Mouse (Mus musculus) intestine, embryonic 15.5 days (tissue): ENCODE measurements around the gene March10. TPM values are rescaled to one million over a fixed set of nuclear protein-coding genes. Genes with fewer than 3 reads are reported as not detected.
A peak's percentile ranks its signal among the peaks of the same experiment; 100 is the strongest.

Source experiments
- ATAC-seq: fragments of 200-750 bp; cut with Nextera tagmentation; 2 replicates; pipeline ENCODE4 v1.8.0; 2017; ENCODE audit warnings: moderate TSS enrichment, moderate library complexity
- H3K27ac ChIP-seq: fragments of 300-500 bp; sonication (generic); 2 replicates; pipeline ENCODE4 v1.5.1; 2015; ENCODE audit warnings: mild to moderate bottlenecking, inconsistent platforms
- H3K27me3 ChIP-seq: fragments of 300-500 bp; sonication (generic); replicated peaks from 2 replicates; pipeline ENCODE4 v1.6.1; 2015; ENCODE audit warnings: inconsistent platforms
- H3K36me3 ChIP-seq: fragments of 300-500 bp; sonication (generic); 2 replicates; pipeline ENCODE4 v1.6.1; 2015; ENCODE audit warnings: inconsistent platforms
- H3K4me1 ChIP-seq: fragments of 300-500 bp; sonication (generic); replicated peaks from 2 replicates; pipeline ENCODE4 v1.6.1; 2015; ENCODE audit warnings: inconsistent platforms
- H3K4me2 ChIP-seq: fragments of 300-500 bp; sonication (generic); replicated peaks from 2 replicates; pipeline ENCODE4 v1.6.1; 2015; ENCODE audit warnings: mild to moderate bottlenecking, inconsistent platforms
- H3K4me3 ChIP-seq: fragments of 300-500 bp; sonication (generic); replicated peaks from 2 replicates; pipeline ENCODE4 v1.5.1; 2015; ENCODE audit warnings: inconsistent platforms
- H3K9ac ChIP-seq: fragments of 300-500 bp; sonication (generic); 2 replicates; pipeline ENCODE4 v1.6.1; 2015; ENCODE audit warnings: inconsistent platforms
- H3K9me3 ChIP-seq: fragments of 300-500 bp; sonication (generic); 2 replicates; pipeline ENCODE4 v1.6.1; 2016; ENCODE audit warnings: inconsistent platforms
- WGBS: fragments of 180-500 bp; shearing (Covaris S2); methylation state at CpG from one replicate; pipeline ENCODE4 v1.1.7; 2015; 5-methylcytosine and 5-hydroxymethylcytosine counted together
- polyA plus RNA-seq: library from polyadenylated mRNA; unstranded; fragments of >200 nt; fragmentation: Nextera tagmentation; extraction: Ambion mirVana; gene quantifications from 2 replicates; pipeline ENCODE4 v1.2.1, GENCODE M21; 2015

The March10 gene
- polyA plus RNA-seq, 1 experiment from 2014 or later, result not detected

DNA sequence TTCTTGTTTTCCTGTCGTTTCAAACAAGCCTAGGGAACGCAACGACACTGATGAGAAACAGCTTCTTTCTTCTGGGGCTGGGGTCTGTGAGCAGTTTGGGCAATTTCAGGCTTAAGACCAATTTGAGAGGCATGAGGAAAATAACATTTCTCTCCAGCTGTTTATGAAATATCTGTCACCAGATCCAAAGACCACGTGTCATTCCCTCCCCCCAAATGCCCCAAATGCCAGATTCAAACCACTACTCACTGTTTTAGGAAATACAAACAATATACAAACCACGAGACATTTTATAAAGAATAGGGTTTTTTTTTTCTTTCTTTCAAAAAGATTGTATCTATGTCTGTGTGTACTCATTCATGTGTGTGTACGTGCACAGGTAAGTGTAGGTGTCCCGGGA, 17.6 kb downstream of the March10 start:
- H3K9me3 ChIP-seq, result no peaks in the 10 kb centered on the region
- no peaks in the 10 kb centered on the region for H3K36me3 ChIP-seq
- no peak overlapping the region for H3K9ac ChIP-seq
- H3K27me3 ChIP-seq, result no peaks in the 10 kb centered on the region
- H3K4me3 ChIP-seq, result no peak overlapping the region
- H3K4me2 ChIP-seq, result no peak overlapping the region
- WGBS, result 65% methylated on average over 7 of the region's 7 CpGs
- no peak overlapping the region for H3K27ac ChIP-seq
- no peaks in the 10 kb centered on the region; the same call in 1 of the 2 replicates for H3K4me1 ChIP-seq
- no peak for ATAC-seq

- no peaks in the 10 kb centered on the region for H3K9me3 ChIP-seq
- ATAC-seq, result no peak
- H3K27me3 ChIP-seq, result no peaks in the 10 kb centered on the region
- WGBS, result 38% methylated on average over 5 of the region's 5 CpGs
- no peak overlapping the region for H3K27ac ChIP-seq
- H3K4me1 ChIP-seq, result no peaks in the 10 kb centered on the region; the same call in 1 of the 2 replicates
- H3K4me2 ChIP-seq, result no peak overlapping the region
- H3K9ac ChIP-seq, result no peak overlapping the region
- H3K4me3 ChIP-seq, result no peak overlapping the region
- no peaks in the 10 kb centered on the region for H3K36me3 ChIP-seq
Observed at GRCm38 (mm10) chr11:105426441-105426840, 30.1 kb downstream of the March10 start.

GRCm38 (mm10) chr11:105424643-105425042, 31.9 kb downstream of the March10 start:
- peak; percentile 75 for ATAC-seq
- Histone ChIP-seq H3K9me3 (no peaks in the 10 kb centered on the region), H3K27me3 (no peaks in the 10 kb centered on the region), H3K4me1 (peaks cover 4% of the 10 kb centered on the region; the same call in 1 of the 2 replicates), H3K4me3 (no peak overlapping the region), H3K4me2 (no peak overlapping the region), H3K27ac (no peak overlapping the region; the same call in 1 of the 2 replicates), H3K9ac (no peak overlapping the region), H3K36me3 (no peaks in the 10 kb centered on the region)
- 89% methylated on average over 4 of the region's 4 CpGs for WGBS

- 50% methylated on average over 7 of the region's 7 CpGs for whole genome bisulfite sequencing
- no peak for ATAC-seq
- H3K27ac ChIP-seq, result no peak overlapping the region
- peaks cover 4% of the 10 kb centered on the region; the same call in 1 of the 2 replicates for H3K4me1 ChIP-seq
- H3K36me3 ChIP-seq, result no peaks in the 10 kb centered on the region
- H3K4me3 ChIP-seq, result no peak overlapping the region
- no peaks in the 10 kb centered on the region for H3K9me3 ChIP-seq
- H3K9ac ChIP-seq, result no peak overlapping the region
- H3K4me2 ChIP-seq, result no peak overlapping the region
- no peaks in the 10 kb centered on the region for H3K27me3 ChIP-seq
Observed at GRCm38 (mm10) chr11:105420671-105421450, 35.7 kb downstream of the March10 start.

GRCm38 (mm10) chr11:105419946-105420345, 36.6 kb downstream of the March10 start:
- H3K36me3 ChIP-seq, result no peaks in the 10 kb centered on the region
- H3K27me3 ChIP-seq, result no peaks in the 10 kb centered on the region
- no peaks in the 10 kb centered on the region for H3K9me3 ChIP-seq
- ATAC-seq, result no peak
- H3K4me1 ChIP-seq, result peaks cover 4% of the 10 kb centered on the region; the same call in 1 of the 2 replicates
- no peak overlapping the region for H3K27ac ChIP-seq
- H3K4me2 ChIP-seq, result no peak overlapping the region
- no peak overlapping the region for H3K4me3 ChIP-seq
- WGBS, result 79% methylated on average over 7 of the region's 7 CpGs
- no peak overlapping the region for H3K9ac ChIP-seq

DNA sequence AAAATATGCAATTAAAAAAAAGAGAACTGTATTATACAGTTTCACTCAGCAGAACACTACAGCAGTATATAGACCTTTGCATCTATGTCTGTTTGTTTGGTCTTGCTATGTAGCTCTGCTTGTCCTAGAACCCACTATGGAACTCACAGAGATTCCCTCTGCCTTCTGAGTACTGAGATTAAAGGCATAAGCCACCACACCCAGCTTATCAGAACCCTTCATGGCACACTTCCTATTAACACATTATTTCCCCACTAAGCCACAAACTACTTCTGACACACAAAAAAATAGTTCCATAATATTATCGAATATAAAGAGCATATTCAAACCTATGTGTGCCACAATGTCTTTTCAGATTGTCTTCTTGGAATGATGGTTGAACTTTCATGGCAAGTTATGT, 42.5 kb downstream of the March10 start:
- Histone ChIP-seq H3K9ac (no peak overlapping the region), H3K36me3 (no peaks in the 10 kb centered on the region), H3K4me1 (no peaks in the 10 kb centered on the region), H3K4me3 (no peak overlapping the region), H3K27me3 (no peaks in the 10 kb centered on the region), H3K4me2 (no peak overlapping the region), H3K9me3 (no peaks in the 10 kb centered on the region), H3K27ac (no peak overlapping the region)
- no peak for ATAC-seq
- 90% methylated on average over 1 of the region's 1 CpGs for WGBS

GRCm38 (mm10) chr11:105409408-105409807, 47.1 kb downstream of the March10 start:
- H3K27me3 ChIP-seq, result no peaks in the 10 kb centered on the region
- no peaks in the 10 kb centered on the region for H3K9me3 ChIP-seq
- peaks cover 5% of the 10 kb centered on the region; the same call in 1 of the 2 replicates for H3K4me1 ChIP-seq
- no peak overlapping the region for H3K9ac ChIP-seq
- H3K36me3 ChIP-seq, result no peaks in the 10 kb centered on the region
- ATAC-seq, result no peak
- WGBS, result 88% methylated on average over 11 of the region's 11 CpGs
- H3K27ac ChIP-seq, result no peak overlapping the region
- H3K4me2 ChIP-seq, result no peak overlapping the region
- no peak overlapping the region for H3K4me3 ChIP-seq

GRCm38 (mm10) chr11:105407846-105408441, 48.6 kb downstream of the March10 start:
- ATAC-seq, result no peak
- Histone ChIP-seq H3K9ac (no peak overlapping the region), H3K4me2 (no peak overlapping the region), H3K9me3 (no peaks in the 10 kb centered on the region), H3K27ac (no peak overlapping the region), H3K27me3 (no peaks in the 10 kb centered on the region), H3K4me3 (no peak overlapping the region), H3K4me1 (peaks cover 5% of the 10 kb centered on the region; the same call in 1 of the 2 replicates), H3K36me3 (no peaks in the 10 kb centered on the region)
- 51% methylated on average over 6 of the region's 6 CpGs for WGBS

GRCm38 (mm10) chr11:105402355-105402754, 54.2 kb downstream of the March10 start:
- no peak overlapping the region for H3K4me3 ChIP-seq
- WGBS, result 40% methylated on average over 9 of the region's 9 CpGs
- no peaks in the 10 kb centered on the region for H3K36me3 ChIP-seq
- no peaks in the 10 kb centered on the region for H3K4me1 ChIP-seq
- no peaks in the 10 kb centered on the region for H3K27me3 ChIP-seq
- no peak overlapping the region for H3K4me2 ChIP-seq
- no peak for ATAC-seq
- no peaks in the 10 kb centered on the region for H3K9me3 ChIP-seq
- no peak overlapping the region for H3K27ac ChIP-seq
- no peak overlapping the region for H3K9ac ChIP-seq

- Histone ChIP-seq H3K9me3 (no peaks in the 10 kb centered on the region), H3K27ac (no peak overlapping the region), H3K36me3 (no peaks in the 10 kb centered on the region), H3K9ac (no peak overlapping the region), H3K4me2 (no peak overlapping the region), H3K4me3 (no peak overlapping the region), H3K4me1 (no peaks in the 10 kb centered on the region), H3K27me3 (no peaks in the 10 kb centered on the region)
- no peak for ATAC-seq
- 84% methylated on average over 7 of the region's 7 CpGs for WGBS
Observed at GRCm38 (mm10) chr11:105390290-105390689, 66.2 kb downstream of the March10 start.

- WGBS, result 42% methylated on average over 2 of the region's 2 CpGs
Observed at GRCm38 (mm10) chr11:105388636-105389035, 67.9 kb downstream of the March10 start.

GRCm38 (mm10) chr11:105385266-105385665, 71.3 kb downstream of the March10 start:
- WGBS, result 93% methylated on average over 9 of the region's 9 CpGs
- ATAC-seq, result no peak
- H3K4me1 ChIP-seq, result no peaks in the 10 kb centered on the region
- H3K9me3 ChIP-seq, result no peaks in the 10 kb centered on the region
- H3K9ac ChIP-seq, result no peak overlapping the region
- H3K27me3 ChIP-seq, result no peaks in the 10 kb centered on the region
- no peak overlapping the region for H3K4me3 ChIP-seq
- H3K4me2 ChIP-seq, result no peak overlapping the region
- no peaks in the 10 kb centered on the region for H3K36me3 ChIP-seq
- H3K27ac ChIP-seq, result no peak overlapping the region

More at GRCm38 (mm10) chr11:105388636-105389035, 67.9 kb downstream of the March10 start:
- H3K9ac ChIP-seq, result no peak overlapping the region
- no peak overlapping the region for H3K27ac ChIP-seq
- no peaks in the 10 kb centered on the region for H3K4me1 ChIP-seq
- H3K4me3 ChIP-seq, result no peak overlapping the region
- H3K9me3 ChIP-seq, result no peaks in the 10 kb centered on the region
- ATAC-seq, result no peak
- H3K36me3 ChIP-seq, result no peaks in the 10 kb centered on the region
- H3K27me3 ChIP-seq, result no peaks in the 10 kb centered on the region
- no peak overlapping the region for H3K4me2 ChIP-seq
